Comparison of ENCODE assay signal across 2 mouse cellular contexts in the genomic region with DNA sequence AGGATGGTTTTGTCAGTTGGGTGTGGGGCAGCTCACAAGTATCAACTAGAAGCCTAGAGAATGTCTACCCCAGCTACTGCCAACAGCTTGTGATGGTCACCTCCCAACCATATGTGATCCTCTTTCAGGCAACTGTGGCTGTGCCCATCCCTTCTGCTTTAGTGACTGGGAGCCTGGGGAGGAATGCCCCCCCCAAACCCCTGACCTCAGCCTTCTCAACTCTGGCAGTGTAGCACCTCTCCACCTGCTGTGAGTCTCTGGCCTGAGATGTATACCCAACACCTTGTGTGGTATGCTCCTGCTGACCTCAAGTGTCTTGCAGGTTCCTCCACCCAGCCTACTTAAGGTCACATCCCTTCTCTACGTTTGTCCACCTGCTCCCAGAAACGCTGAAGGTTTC.
TF ChIP-seq lines count a peak whose summit lies in the region.

No protein-coding gene starts in this region.

TF ChIP-seq in CH12.LX, 34 proteins besides CTCF, POLR2A, EP300 and RAD21:
- TF ChIP-seq NELFE (IDR thresholded peaks at IDR 0.05; ENCODE audit: low read depth, low read length) (no peak), USF2 (conservative IDR thresholded peaks at IDR 0.05; ENCODE audit: low read depth, low read length) (no peak), MAFK (IDR thresholded peaks at IDR 0.05; ENCODE audit: insufficient replicate concordance, low read length) (no peak), ZNF384 (IDR thresholded peaks at IDR 0.05; ENCODE audit: low read depth, low read length) (no peak), UBTF (IDR thresholded peaks at IDR 0.05; ENCODE audit: low read depth, low read length) (no peak), GABPA (IDR thresholded peaks at IDR 0.05; ENCODE audit: insufficient replicate concordance, low read depth, low read length) (no peak), E2F4 (IDR thresholded peaks at IDR 0.05; ENCODE audit: insufficient replicate concordance, low read depth, low read length) (no peak), ZMIZ1 (IDR thresholded peaks at IDR 0.05; ENCODE audit: low read depth, low read length) (no peak), ELF1 (IDR thresholded peaks at IDR 0.05; ENCODE audit: low read depth, low read length) (no peak), CHD1 (IDR thresholded peaks at IDR 0.05; ENCODE audit: low read depth, low read length) (no peak), USF1 (IDR thresholded peaks at IDR 0.05; ENCODE audit: low read depth, low read length) (no peak), TCF12 (IDR thresholded peaks at IDR 0.05; ENCODE audit: low read depth, low read length) (no peak), BHLHE40 (IDR thresholded peaks at IDR 0.05; ENCODE audit: low read depth, low read length) (no peak), NRF1 (IDR thresholded peaks at IDR 0.05; ENCODE audit: low read depth, low read length) (no peak), MAZ (IDR thresholded peaks at IDR 0.05; ENCODE audit: low read depth, low read length) (no peak), JUND (conservative IDR thresholded peaks at IDR 0.05; ENCODE audit: low read depth, low read length) (no peak), MYC (IDR thresholded peaks at IDR 0.05; ENCODE audit: low read depth, low read length) (no peak), TBP (conservative IDR thresholded peaks at IDR 0.05; ENCODE audit: low read depth, low read length) (no peak), SIN3A (IDR thresholded peaks at IDR 0.05; ENCODE audit: low read length) (no peak)

TF ChIP-seq in MEL, 35 proteins besides CTCF, POLR2A, EP300 and RAD21:
- TF ChIP-seq JUND (IDR thresholded peaks at IDR 0.05; ENCODE audit: low read depth, low read length): no peak
- TF ChIP-seq ZKSCAN1 (IDR thresholded peaks at IDR 0.05; ENCODE audit: low read depth, low read length): no peak
- TF ChIP-seq USF1 (IDR thresholded peaks at IDR 0.05; ENCODE audit: low read depth, low read length): no peak
- TF ChIP-seq GABPA (IDR thresholded peaks at IDR 0.05; ENCODE audit: low read depth, low read length): no peak
- no peak for TF ChIP-seq GATA1 (IDR thresholded peaks at IDR 0.05; ENCODE audit: low read depth, low read length)
- TF ChIP-seq SIN3A (IDR thresholded peaks at IDR 0.05; ENCODE audit: low read length): no peak
- no peak for TF ChIP-seq MXI1 (IDR thresholded peaks at IDR 0.05; ENCODE audit: low read depth, low read length)
- TF ChIP-seq ELF1 (IDR thresholded peaks at IDR 0.05; ENCODE audit: low read depth, low read length): no peak
- TF ChIP-seq E2F4 (IDR thresholded peaks at IDR 0.05; ENCODE audit: borderline replicate concordance, low read depth, low read length): no peak
- TF ChIP-seq CHD2 (IDR thresholded peaks at IDR 0.05; ENCODE audit: low read length): no peak
